Mouse (Mus musculus) 3T3-L1 (cell line): ENCODE measurements around the gene Ddx59.
A peak's percentile ranks its signal among the peaks of the same experiment; 100 is the strongest.

Experiments
- DNase-seq: peaks from one replicate; pipeline ENCODE4 v3.0.0-alpha.2; 2015; ENCODE audit warnings: low read depth, low spot score

The Ddx59 gene

GRCm38 (mm10) chr1:136414798-136415755 is at the start of gene Ddx59:
Gene Ddx59, plus strand, starts transcription at chr1:136415271.
- DNase-seq = peak; percentile 98

DNA sequence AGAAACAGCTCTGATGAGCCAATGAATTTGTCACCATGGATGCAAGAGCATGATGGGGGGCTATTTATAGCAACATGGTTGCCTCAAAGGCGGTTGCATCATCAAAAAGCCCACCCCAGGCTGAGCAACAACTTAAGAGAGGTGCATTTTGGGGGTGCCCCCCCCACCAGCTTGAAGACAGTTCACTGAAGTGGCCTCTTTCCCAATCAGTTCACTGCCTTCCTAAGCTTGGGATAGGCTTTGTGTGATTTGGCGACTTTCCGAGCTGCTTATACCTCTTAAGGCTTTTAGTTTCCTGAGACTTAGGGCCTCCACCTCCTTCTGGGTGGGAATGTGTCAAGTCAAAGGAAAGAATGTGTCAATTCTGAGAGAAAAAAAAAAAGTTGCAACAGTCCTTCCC is 49.1 kb upstream of the Ddx59 start:
- DNase-seq = no peak

DNA sequence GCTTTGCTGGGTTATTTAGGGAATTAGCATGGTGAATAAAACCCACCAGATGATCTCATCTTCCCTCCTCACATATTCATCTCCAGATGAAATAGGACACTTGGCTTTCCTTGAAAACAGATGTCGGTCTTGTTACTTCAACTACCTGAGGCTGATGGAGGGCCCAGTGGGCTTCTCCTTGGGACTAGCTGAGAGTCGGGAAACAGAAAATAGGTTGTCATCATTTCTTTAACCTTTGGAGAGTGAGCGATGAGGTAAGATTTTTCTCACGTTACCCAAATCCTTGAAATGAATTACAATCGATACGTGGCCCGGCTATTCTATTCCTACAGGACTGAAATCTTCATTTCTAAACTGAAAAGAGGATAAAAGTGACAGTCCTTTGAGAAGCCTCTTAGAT is 35.8 kb upstream of the Ddx59 start:
- DNase-seq = no peak

GRCm38 (mm10) chr1:136380161-136380560 is 34.9 kb upstream of the Ddx59 start:
- no peak for DNase-seq

- DNase-seq = no peak
Measured at GRCm38 (mm10) chr1:136380606-136381005, 34.5 kb upstream of the Ddx59 start.

GRCm38 (mm10) chr1:136381169-136381568 is 33.9 kb upstream of the Ddx59 start:
- no peak for DNase-seq

GRCm38 (mm10) chr1:136381583-136381982 is 33.5 kb upstream of the Ddx59 start:
- DNase-seq = no peak

DNA sequence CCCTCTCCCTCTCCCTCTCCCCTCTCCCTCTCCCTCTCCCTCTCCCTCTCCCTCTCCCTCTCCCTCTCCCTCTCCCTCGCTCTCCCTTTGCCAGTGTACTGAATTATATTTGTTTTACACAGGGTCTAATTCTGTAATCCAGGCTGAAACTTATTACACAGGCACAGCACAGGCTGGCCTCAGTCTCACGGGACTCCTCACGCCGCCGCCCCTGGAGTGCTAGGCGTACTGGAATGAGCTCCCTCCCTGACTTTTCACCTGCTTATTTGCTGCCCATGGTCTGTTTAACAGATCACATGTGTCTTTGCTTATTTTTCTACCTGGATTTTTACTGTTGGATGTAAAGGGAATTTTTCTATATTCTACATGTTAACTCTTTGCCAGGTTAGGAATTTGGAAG is 28.2 kb upstream of the Ddx59 start:
- no peak for DNase-seq

GRCm38 (mm10) chr1:136394506-136394905 is 20.6 kb upstream of the Ddx59 start:
- no peak for DNase-seq

- DNase-seq = no peak
Measured at GRCm38 (mm10) chr1:136395073-136395472, 20.0 kb upstream of the Ddx59 start.

DNA sequence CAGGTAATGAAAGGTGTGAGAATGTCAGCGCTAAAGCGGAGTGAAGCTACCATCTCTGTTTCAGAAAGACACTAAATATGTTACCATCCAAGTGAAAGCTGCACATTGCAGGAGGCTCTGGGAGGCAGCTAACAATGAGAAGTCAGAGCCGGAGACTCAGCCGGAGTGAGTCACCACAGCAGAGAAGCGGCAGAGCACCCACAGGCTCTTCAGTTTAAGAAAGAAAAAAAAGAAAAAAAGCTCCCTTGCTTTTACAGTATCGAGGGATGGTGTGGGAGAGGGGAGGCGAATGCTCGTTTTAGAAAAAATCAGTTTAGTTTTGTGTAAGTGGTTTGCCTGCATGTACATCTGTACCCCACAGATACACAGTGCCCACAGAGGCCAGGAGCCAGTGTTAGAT is 13.8 kb upstream of the Ddx59 start:
- peak; percentile 72 for DNase-seq

- DNase-seq = no peak
Measured at GRCm38 (mm10) chr1:136409631-136410030, 5.4 kb upstream of the Ddx59 start.

DNA sequence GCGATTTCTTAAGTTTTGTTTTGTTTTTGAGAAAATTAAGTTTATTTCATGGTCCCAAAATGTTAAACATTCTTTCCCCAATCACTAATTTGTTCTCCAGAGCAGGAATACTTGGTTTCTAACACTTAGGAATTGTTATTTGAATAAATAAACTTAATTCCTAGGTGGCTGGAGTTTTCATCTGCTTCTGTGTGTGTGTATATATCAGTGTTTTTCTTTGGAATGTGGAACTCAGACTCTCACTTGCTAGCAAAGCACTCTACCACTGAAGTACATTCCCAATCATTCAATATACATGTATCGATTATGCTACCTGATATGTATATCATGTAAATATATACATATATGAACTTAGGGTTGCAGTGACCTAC is 670 bp downstream of the Ddx59 start:
- no peak for DNase-seq

- no peak for DNase-seq
Measured at GRCm38 (mm10) chr1:136418393-136418792, 3.3 kb downstream of the Ddx59 start.

GRCm38 (mm10) chr1:136427166-136427969 is 12.3 kb downstream of the Ddx59 start:
- no peak for DNase-seq

- no peak for DNase-seq
Measured at GRCm38 (mm10) chr1:136428981-136429380, 13.9 kb downstream of the Ddx59 start.

DNA sequence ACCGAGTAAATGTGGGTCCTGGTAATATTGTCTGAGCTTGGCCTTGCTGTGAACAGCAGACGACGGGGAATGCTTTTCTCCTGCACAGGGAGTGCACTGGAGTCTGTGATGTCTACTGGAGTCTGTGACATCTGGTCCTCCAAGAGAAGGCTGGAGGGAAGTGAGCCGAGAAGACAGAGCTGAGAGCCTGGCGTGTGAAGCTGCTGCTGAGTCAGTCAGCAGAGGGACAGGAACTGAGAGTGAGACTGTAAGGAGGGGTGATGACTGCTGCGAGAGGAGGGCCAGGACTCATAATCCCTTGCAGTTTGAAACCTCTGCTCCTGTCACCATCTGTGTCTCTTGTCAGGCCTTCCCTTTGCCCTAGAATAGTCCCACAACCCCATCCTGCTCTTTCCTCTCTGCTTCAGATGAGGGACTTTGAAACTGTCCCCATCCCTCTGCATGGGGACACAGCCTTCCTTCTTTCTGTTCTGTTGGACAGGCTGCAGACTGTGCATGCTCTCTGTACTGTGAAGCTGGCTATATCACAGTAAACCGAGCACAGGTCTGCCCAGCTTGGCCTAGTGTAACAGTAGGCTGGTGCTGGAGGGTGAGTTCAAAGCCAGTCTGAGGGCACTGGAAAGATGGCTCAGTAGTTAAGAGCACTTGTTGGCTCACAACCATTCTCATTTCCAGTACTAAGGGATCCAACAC is 15.2 kb downstream of the Ddx59 start:
- no peak for DNase-seq

- DNase-seq = no peak
Measured at GRCm38 (mm10) chr1:136440741-136441140, 25.7 kb downstream of the Ddx59 start.

GRCm38 (mm10) chr1:136442809-136443208 is 27.7 kb downstream of the Ddx59 start:
- no peak for DNase-seq

DNA sequence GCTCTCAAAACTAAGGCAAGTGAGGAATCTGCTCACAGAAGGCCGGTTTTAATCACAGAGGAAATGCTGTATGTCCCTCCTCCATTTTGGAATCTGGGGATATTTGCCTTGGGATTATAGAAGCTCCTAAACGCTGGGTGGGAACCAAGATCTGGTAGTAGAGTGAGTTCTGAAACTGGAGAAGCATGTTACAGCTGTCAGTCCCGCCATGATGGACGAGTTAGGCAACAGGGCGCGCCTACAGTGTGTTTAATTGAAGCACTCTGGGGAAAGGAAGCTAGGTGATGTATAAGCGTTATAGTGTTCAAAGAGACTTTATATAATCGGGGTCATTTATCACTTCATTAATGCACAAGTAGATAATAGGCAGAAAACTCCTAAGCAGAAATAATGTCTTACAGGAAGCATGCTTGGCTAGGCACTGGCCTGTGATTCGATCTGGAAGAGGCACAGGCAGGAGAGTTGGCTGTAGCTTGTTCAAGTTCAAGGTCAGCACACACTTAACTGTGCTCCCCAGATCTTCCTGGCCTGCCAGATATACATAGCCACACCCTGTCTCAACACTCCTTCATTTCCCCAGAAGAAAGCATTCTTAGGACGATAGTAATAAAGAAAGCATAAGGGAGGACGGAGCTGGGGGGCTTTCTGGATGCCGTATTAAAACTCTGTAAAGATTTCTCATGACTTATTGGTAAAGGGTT is 29.6 kb downstream of the Ddx59 start:
- no peak for DNase-seq

- no peak for DNase-seq
Measured at GRCm38 (mm10) chr1:136446933-136447332, 31.9 kb downstream of the Ddx59 start.
